Comparison of ENCODE assay signal across 27 mouse cellular contexts in genomic region chr9:14143988-14144387, GRCm38 (mm10).
A peak's percentile ranks its signal among the peaks of the same experiment; 100 is the strongest.
DNase-seq lines count a peak whose midpoint lies in the region; ATAC-seq and TF ChIP-seq lines count a peak whose summit lies in the region.
"Had no signal": no experiment of that assay in that cellular context is flagged by ENCODE, and none has a peak within 500 bp of the region (broad histone marks: within the 10 kb centered on the region; RNA-seq: fewer than 3 reads in every experiment).

No protein-coding gene starts in this region.

- ATAC-seq in granulocyte monocyte progenitor cell, adult 5-6 weeks (replicated peaks; ENCODE audit: poor library complexity, severe bottlenecking): peak; percentile 73
- ATAC-seq in megakaryocyte progenitor cell, adult 5-6 weeks (replicated peaks; ENCODE audit: poor library complexity): peak; percentile 69
- ATAC-seq: activated CD4-positive, CD25-positive, alpha-beta regulatory T cell, adult 4 months; forebrain, embryonic 14.5 days; forebrain, embryonic 16.5 days; Patski had no signal

- H3K27ac ChIP-seq in MEL (ENCODE audit: control insufficient read depth, low read depth, low read length): no peak overlapping the region
- no peak overlapping the region for H3K27ac ChIP-seq in kidney, adult 2 months (ENCODE audit: insufficient read depth, low read depth, low read length)
- H3K27ac ChIP-seq: embryonic facial prominence, embryonic 13.5 days; embryonic facial prominence, embryonic 15.5 days; forebrain, embryonic 10.5 days; forebrain, embryonic 12.5 days had no signal

- no peaks in the 10 kb centered on the region for H3K9me3 ChIP-seq in MEL (replicated peaks; ENCODE audit: insufficient read depth, low read length)
- H3K9me3 ChIP-seq: embryonic facial prominence, embryonic 13.5 days; embryonic facial prominence, embryonic 15.5 days; forebrain, embryonic 10.5 days; forebrain, embryonic 12.5 days; G1E had no signal

- WGBS in kidney, adult 2 months: 53% methylated on average over 2 of the region's 2 CpGs

- TF ChIP-seq EP300 in MEL (IDR thresholded peaks at IDR 0.05; ENCODE audit: low read depth in 1 of 2, low read length in 2 of 2): no peak

- TF ChIP-seq RAD21 in MEL (IDR thresholded peaks at IDR 0.05; ENCODE audit: low read depth, low read length): no peak

- intact Hi-C loops in left cerebral cortex, postnatal 10 days (cut with DNase I): no loop called here

- no peaks in the 10 kb centered on the region for H3K79me2 ChIP-seq in MEL (ENCODE audit: control insufficient read depth, insufficient read depth, low read length, poor library complexity)

- no peaks in the 10 kb centered on the region for H3K36me3 ChIP-seq in MEL (ENCODE audit: control insufficient read depth in 1 of 2, insufficient read depth in 2 of 2, low read length in 2 of 2)
- no peaks in the 10 kb centered on the region for H3K36me3 ChIP-seq in kidney, adult 2 months (ENCODE audit: control insufficient read depth, insufficient read depth, low read length)
- H3K36me3 ChIP-seq: embryonic facial prominence, embryonic 13.5 days; embryonic facial prominence, embryonic 15.5 days; forebrain, embryonic 10.5 days; forebrain, embryonic 12.5 days; G1E had no signal

- DNase-seq in 416B (ENCODE audit: low read depth) (peak; percentile 3), MEL (ENCODE audit: low read depth, low spot score) (peak; percentile 51)
- DNase-seq in urinary bladder, postnatal 10 days (ENCODE audit: low spot score): no peak
- DNase-seq in urinary bladder, postnatal 4 days (ENCODE audit: low spot score in 2 of 2): no peak
- DNase-seq in kidney, adult 2 months: no peak
- DNase-seq in left cerebral cortex, postnatal 10 days (ENCODE audit: extremely low spot score in 1 of 2, low spot score in 2 of 2): no peak
- DNase-seq: adrenal gland, adult 8-10 months; adrenal gland, postnatal 14 days; adrenal gland, postnatal 36 days; cerebellum, adult 11-12 months; cerebellum, adult 2 months; cerebellum, adult 9-10 months; cerebellum, postnatal 10 days; cerebellum, postnatal 25 days; embryo, embryonic 11 days had no signal

- no peak for TF ChIP-seq CTCF in MEL (IDR thresholded peaks at IDR 0.05 in 2 of 3, conservative IDR thresholded peaks at IDR 0.05 in 1 of 3; ENCODE audit: control insufficient read depth in 1 of 3, insufficient read depth in 1 of 3, low read depth in 2 of 3, low read length in 3 of 3, poor library complexity in 1 of 3, severe bottlenecking in 1 of 3)
- TF ChIP-seq CTCF in kidney, adult 2 months (conservative IDR thresholded peaks at IDR 0.05; ENCODE audit: insufficient read depth, insufficient read length, low read depth, low read length): no peak

- peaks cover 0 to 2% of the 10 kb centered on the region in 2 experiments; a peak in 1 of 4 replicates for H3K27me3 ChIP-seq in MEL (ENCODE audit: control insufficient read depth in 1 of 2, insufficient read depth in 2 of 2, low read length in 2 of 2)
- no peaks in the 10 kb centered on the region for H3K27me3 ChIP-seq in kidney, adult 2 months (replicated peaks; ENCODE audit: control insufficient read depth, insufficient read depth, low read length)
- H3K27me3 ChIP-seq: embryonic facial prominence, embryonic 13.5 days; embryonic facial prominence, embryonic 15.5 days; forebrain, embryonic 12.5 days; Patski had no signal

- no peak overlapping the region for H3K4me3 ChIP-seq in MEL (ENCODE audit: control insufficient read depth in 1 of 2, insufficient read depth in 1 of 2, low read depth in 2 of 2, low read length in 2 of 2)
- H3K4me3 ChIP-seq in kidney, adult 2 months (ENCODE audit: insufficient read depth, low read depth, low read length): no peak overlapping the region
- H3K4me3 ChIP-seq: embryonic facial prominence, embryonic 13.5 days; embryonic facial prominence, embryonic 15.5 days; erythroblast, embryonic 14.5 days; forebrain, embryonic 10.5 days; forebrain, embryonic 12.5 days had no signal

- peaks cover 2 to 3% of the 10 kb centered on the region in 2 experiments; a peak in 1 of 4 replicates for H3K4me1 ChIP-seq in MEL (ENCODE audit: control insufficient read depth in 1 of 2, insufficient read depth in 2 of 2, low read length in 2 of 2)
- no peaks in the 10 kb centered on the region for H3K4me1 ChIP-seq in kidney, adult 2 months (ENCODE audit: control insufficient read depth, insufficient read depth, low read length)
- H3K4me1 ChIP-seq: embryonic facial prominence, embryonic 13.5 days; embryonic facial prominence, embryonic 15.5 days; forebrain, embryonic 10.5 days; forebrain, embryonic 12.5 days had no signal

- TF ChIP-seq POLR2A in MEL (IDR thresholded peaks at IDR 0.05; ENCODE audit: control insufficient read depth in 1 of 2, insufficient read depth in 1 of 2, low read depth in 1 of 2, low read length in 2 of 2, poor library complexity in 1 of 2): no peak
- TF ChIP-seq POLR2A in kidney, adult 2 months (IDR thresholded peaks at IDR 0.05; ENCODE audit: low read depth, low read length): no peak

- no peak overlapping the region for H3K9ac ChIP-seq in MEL (ENCODE audit: control insufficient read depth, low read depth, low read length, poor library complexity, severe bottlenecking)
- H3K9ac ChIP-seq: embryonic facial prominence, embryonic 13.5 days; embryonic facial prominence, embryonic 15.5 days; forebrain, embryonic 12.5 days had no signal

TF ChIP-seq in MEL, 35 proteins besides CTCF, POLR2A, EP300 and RAD21:
- TF ChIP-seq MAZ (IDR thresholded peaks at IDR 0.05; ENCODE audit: low read depth, low read length) (no peak), ELF1 (IDR thresholded peaks at IDR 0.05; ENCODE audit: low read depth, low read length) (0 out of 2 replicates have a peak, but pooled peaks have one; percentile 23)

Comparison
In these comparisons a context has a peak if more than half of its experiments do, and no peak if none do; other contexts are left out.
1. DNase-seq: peak in 416B (single experiment) and MEL (single experiment); none in urinary bladder, postnatal 10 days (single experiment), urinary bladder, postnatal 4 days (0 of 2), kidney, adult 2 months (single experiment) and left cerebral cortex, postnatal 10 days (0 of 2).